Comparison of ENCODE assay signal across 33 mouse cellular contexts in the genomic region with DNA sequence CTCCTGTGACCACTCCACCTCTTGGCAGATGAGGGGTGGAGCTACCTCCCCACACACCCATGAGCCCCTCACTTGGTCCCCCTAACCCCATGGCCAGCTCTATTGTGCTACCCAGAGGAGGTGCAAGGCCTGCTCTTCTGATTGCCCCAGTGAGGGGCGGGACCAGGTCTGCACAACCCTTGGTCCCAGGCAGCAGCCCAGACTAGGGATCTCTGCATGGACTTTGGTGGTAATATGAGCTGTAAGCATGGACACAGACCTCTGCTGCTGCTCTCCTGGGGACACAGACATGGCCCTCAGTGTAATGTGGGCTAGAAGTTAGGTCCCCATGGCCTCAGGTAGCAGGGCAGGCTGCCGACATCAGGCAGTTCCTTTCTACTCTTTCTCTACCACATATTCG. TPM values are rescaled to one million over a fixed set of nuclear protein-coding genes. Genes with fewer than 3 reads are reported as not detected.
DNase-seq lines count a peak whose midpoint lies in the region; ATAC-seq lines count a peak whose summit lies in the region.
"Had no signal": no experiment of that assay in that cellular context is flagged by ENCODE, and none has a peak within 500 bp of the region (broad histone marks: within the 10 kb centered on the region; RNA-seq: fewer than 3 reads in every experiment).

No protein-coding gene starts in this region.

- DNase-seq in heart, postnatal 36 days = no peak
- DNase-seq in liver, embryonic 13.5 days = no peak
- DNase-seq in liver, embryonic 11.5 days (ENCODE audit: low spot score) = no peak
- DNase-seq in limb, embryonic 10.5 days (ENCODE audit: low spot score) = no peak
- DNase-seq in kidney, postnatal 10 days = no peak
- DNase-seq in thymus, postnatal 36 days = no peak
- DNase-seq: adrenal gland, adult 2 months; B cell, adult 2 months; cerebellum, adult 8-10 months; cerebellum, postnatal 25 days; gastrocnemius, postnatal 10 days; heart, postnatal 4 days; kidney, postnatal 36 days; lung, embryonic 14.5 days; lung, postnatal 36 days; right cerebral cortex, adult 18-20 months; spleen, adult 18-20 months had no signal

- H3K27me3 ChIP-seq in heart, embryonic 12.5 days (replicated peaks) = no peaks in the 10 kb centered on the region
- no peaks in the 10 kb centered on the region for H3K27me3 ChIP-seq in liver, embryonic 13.5 days
- no peaks in the 10 kb centered on the region for H3K27me3 ChIP-seq in liver, embryonic 11.5 days (replicated peaks; ENCODE audit: control insufficient read depth, insufficient read depth, low read length)
- H3K27me3 ChIP-seq in limb, embryonic 10.5 days (ENCODE audit: low read depth, poor library complexity, severe bottlenecking) = no peaks in the 10 kb centered on the region
- no peaks in the 10 kb centered on the region for H3K27me3 ChIP-seq in liver, embryonic 16.5 days (ENCODE audit: control insufficient read depth, insufficient read depth, low read depth, low read length)
- H3K27me3 ChIP-seq: forebrain, embryonic 13.5 days; hindbrain, embryonic 15.5 days; limb, embryonic 15.5 days; midbrain, embryonic 12.5 days; neural tube, embryonic 12.5 days had no signal

- no peak overlapping the region for H3K4me2 ChIP-seq in heart, embryonic 12.5 days
- no peak overlapping the region for H3K4me2 ChIP-seq in liver, embryonic 13.5 days
- no peak overlapping the region for H3K4me2 ChIP-seq in liver, embryonic 11.5 days
- H3K4me2 ChIP-seq in liver, embryonic 16.5 days (ENCODE audit: low read depth, low read length) = no peak overlapping the region
- H3K4me2 ChIP-seq: forebrain, embryonic 13.5 days; hindbrain, embryonic 15.5 days; limb, embryonic 15.5 days; lung, embryonic 14.5 days; midbrain, embryonic 12.5 days; neural tube, embryonic 12.5 days had no signal

- H3K9me3 ChIP-seq in heart, embryonic 12.5 days (replicated peaks) = no peaks in the 10 kb centered on the region; the same call in 1 of the 2 replicates
- H3K9me3 ChIP-seq in liver, embryonic 13.5 days (replicated peaks) = no peaks in the 10 kb centered on the region
- H3K9me3 ChIP-seq in liver, embryonic 11.5 days (ENCODE audit: control insufficient read depth, low read length) = no peaks in the 10 kb centered on the region
- H3K9me3 ChIP-seq in limb, embryonic 10.5 days (replicated peaks) = no peaks in the 10 kb centered on the region
- no peaks in the 10 kb centered on the region for H3K9me3 ChIP-seq in liver, embryonic 16.5 days (replicated peaks; ENCODE audit: control insufficient read depth, low read length)
- H3K9me3 ChIP-seq: forebrain, embryonic 13.5 days; hindbrain, embryonic 15.5 days; limb, embryonic 15.5 days; megakaryocyte, embryonic 14.5 days; midbrain, embryonic 12.5 days; neural tube, embryonic 12.5 days had no signal

- 84% methylated on average over 3 of the region's 3 CpGs for WGBS in heart, embryonic 12.5 days
- 60% methylated on average over 3 of the region's 3 CpGs for WGBS in liver, embryonic 13.5 days (ENCODE audit: insufficient replicate concordance)
- 72% methylated on average over 3 of the region's 3 CpGs for WGBS in liver, embryonic 11.5 days
- 78% methylated on average over 3 of the region's 3 CpGs for WGBS in limb, embryonic 10.5 days
- WGBS in liver, embryonic 16.5 days (ENCODE audit: insufficient replicate concordance) = 50% methylated on average over 3 of the region's 3 CpGs

- no peak overlapping the region for H3K9ac ChIP-seq in heart, embryonic 12.5 days
- no peak overlapping the region for H3K9ac ChIP-seq in liver, embryonic 13.5 days
- no peak overlapping the region for H3K9ac ChIP-seq in liver, embryonic 11.5 days (ENCODE audit: low read depth, low read length)
- H3K9ac ChIP-seq in liver, embryonic 16.5 days (ENCODE audit: low read depth, low read length) = no peak overlapping the region
- H3K9ac ChIP-seq: forebrain, embryonic 13.5 days; hindbrain, embryonic 15.5 days; limb, embryonic 15.5 days; lung, embryonic 14.5 days; midbrain, embryonic 12.5 days; neural tube, embryonic 12.5 days had no signal

- 0 out of 2 replicates have a peak, but pooled peaks have one; percentile 28 for ATAC-seq in heart, embryonic 12.5 days (ENCODE audit: insufficient number of reproducible peaks, low FRiP score)
- ATAC-seq in liver, embryonic 13.5 days (ENCODE audit: low read depth) = peak; percentile 58; the same call in 1 of the 2 replicates
- no peak for ATAC-seq in liver, embryonic 11.5 days (replicated peaks; ENCODE audit: low FRiP score)
- ATAC-seq in liver, embryonic 16.5 days (ENCODE audit: low read depth) = peak; percentile 73; the same call in 1 of the 2 replicates
- ATAC-seq: forebrain, embryonic 13.5 days had no signal

- intact Hi-C loops in heart, postnatal 36 days (cut with DNase I) = no loop called here

- no peak overlapping the region for H3K4me3 ChIP-seq in heart, embryonic 12.5 days
- H3K4me3 ChIP-seq in liver, embryonic 13.5 days (replicated peaks) = no peak overlapping the region
- no peak overlapping the region for H3K4me3 ChIP-seq in liver, embryonic 11.5 days (ENCODE audit: low read depth, low read length)
- no peak overlapping the region for H3K4me3 ChIP-seq in limb, embryonic 10.5 days
- no peak overlapping the region for H3K4me3 ChIP-seq in liver, embryonic 16.5 days (ENCODE audit: low read depth, low read length)
- H3K4me3 ChIP-seq: forebrain, embryonic 13.5 days; hindbrain, embryonic 15.5 days; layer of hippocampus, adult 2 months; limb, embryonic 15.5 days; megakaryocyte, embryonic 14.5 days; midbrain, embryonic 12.5 days; myocyte; neural tube, embryonic 12.5 days had no signal

- peaks cover 50% of the 10 kb centered on the region for H3K4me1 ChIP-seq in heart, embryonic 12.5 days (replicated peaks)
- H3K4me1 ChIP-seq in liver, embryonic 13.5 days (replicated peaks) = peaks cover 11% of the 10 kb centered on the region
- peaks cover 2% of the 10 kb centered on the region; the same call in 1 of the 2 replicates for H3K4me1 ChIP-seq in liver, embryonic 11.5 days (replicated peaks; ENCODE audit: control insufficient read depth, insufficient read depth, low read length)
- peaks cover 34% of the 10 kb centered on the region for H3K4me1 ChIP-seq in limb, embryonic 10.5 days
- H3K4me1 ChIP-seq in liver, embryonic 16.5 days (ENCODE audit: control insufficient read depth, low read depth, low read length) = peaks cover 4% of the 10 kb centered on the region
- H3K4me1 ChIP-seq: forebrain, embryonic 13.5 days; hindbrain, embryonic 15.5 days; midbrain, embryonic 12.5 days; neural tube, embryonic 12.5 days had no signal

- H3K36me3 ChIP-seq in heart, embryonic 12.5 days = no peaks in the 10 kb centered on the region
- no peaks in the 10 kb centered on the region for H3K36me3 ChIP-seq in liver, embryonic 13.5 days
- H3K36me3 ChIP-seq in liver, embryonic 11.5 days (ENCODE audit: control insufficient read depth, insufficient read depth, low read length) = no peaks in the 10 kb centered on the region
- H3K36me3 ChIP-seq in limb, embryonic 10.5 days = no peaks in the 10 kb centered on the region
- H3K36me3 ChIP-seq in liver, embryonic 16.5 days (ENCODE audit: control insufficient read depth, insufficient read depth) = no peaks in the 10 kb centered on the region
- H3K36me3 ChIP-seq: hindbrain, embryonic 15.5 days; limb, embryonic 15.5 days; midbrain, embryonic 12.5 days; neural tube, embryonic 12.5 days had no signal

- no peak overlapping the region for H3K27ac ChIP-seq in heart, embryonic 12.5 days (ENCODE audit: poor library complexity, severe bottlenecking)
- no peak overlapping the region for H3K27ac ChIP-seq in liver, embryonic 13.5 days
- no peak overlapping the region for H3K27ac ChIP-seq in liver, embryonic 11.5 days (ENCODE audit: low read depth, low read length)
- H3K27ac ChIP-seq in limb, embryonic 10.5 days = 0 out of 2 replicates have a peak overlapping the region, but pooled peaks have one; percentile 17
- H3K27ac ChIP-seq in liver, embryonic 16.5 days (ENCODE audit: low read length) = no peak overlapping the region
- H3K27ac ChIP-seq: forebrain, embryonic 13.5 days; hindbrain, embryonic 15.5 days; layer of hippocampus, adult 2 months; limb, embryonic 15.5 days; midbrain, embryonic 12.5 days; neural tube, embryonic 12.5 days had no signal

RNA-seq across cellular contexts. Expression of gene Spocd1, which starts 24.0 kb away (rescaled TPM):
- polyA plus RNA-seq in heart, embryonic 12.5 days (2016; fragmentation: Nextera tagmentation; extraction: Ambion mirVana) = 0.33 and 0.36 TPM in 2 replicates
- total RNA-seq in heart, postnatal 36 days (2021) = not detected
- not detected in 2 replicates for polyA plus RNA-seq in liver, embryonic 13.5 days (2015; fragmentation: Nextera tagmentation; extraction: Ambion mirVana)
- 0.07 and 0.17 TPM in 2 replicates for polyA plus RNA-seq in liver, embryonic 11.5 days (2014; fragmentation: Nextera tagmentation; extraction: Ambion mirVana)
- polyA plus RNA-seq in limb, embryonic 10.5 days (2016; fragmentation: Nextera tagmentation; extraction: Ambion mirVana) = 0.06 TPM in 1 of 2 replicates, not detected in the other
- polyA plus RNA-seq in liver, embryonic 16.5 days (2015; fragmentation: Nextera tagmentation; extraction: Ambion mirVana) = not detected in 2 replicates
- total RNA-seq: gastrocnemius, postnatal 10 days; granulocyte monocyte progenitor cell, adult 5-6 weeks; midbrain, postnatal 0 days had no signal
- polyA plus RNA-seq: embryonic facial prominence, embryonic 11.5 days; forebrain, embryonic 13.5 days; kidney, embryonic 14.5 days; lung, embryonic 14.5 days; midbrain, embryonic 12.5 days; myocyte; neural tube, embryonic 12.5 days; stomach, embryonic 16.5 days; urinary bladder, adult 2 months had no signal
